Mouse (Mus musculus): ENCODE measurements around the gene Ackr4. TPM values are rescaled to one million over a fixed set of nuclear protein-coding genes. Genes with fewer than 3 reads are reported as not detected.

Ackr4 gene
- polyA plus RNA-seq, 1 experiment from 2014 or later: 0.80 TPM

- Histone ChIP-seq H3K4me3 (ENCODE audit: low read depth, low read length) (no peak overlapping the region), H3K9me3 (ENCODE audit: control insufficient read depth, low read length) (no peaks in the 10 kb centered on the region), H3K4me1 (replicated peaks; ENCODE audit: control insufficient read depth, insufficient read depth, low read length) (no peaks in the 10 kb centered on the region), H3K9ac (ENCODE audit: low read depth, low read length) (no peak overlapping the region), H3K27ac (ENCODE audit: low read depth, low read length) (no peak overlapping the region), H3K27me3 (replicated peaks; ENCODE audit: control insufficient read depth, insufficient read depth, low read length) (no peaks in the 10 kb centered on the region), H3K4me2 (no peak overlapping the region), H3K36me3 (ENCODE audit: control insufficient read depth, insufficient read depth, low read length) (peaks cover 33% of the 10 kb centered on the region)
- no peak for DNase-seq (ENCODE audit: low spot score)
- ATAC-seq (replicated peaks; ENCODE audit: low FRiP score): no peak
- WGBS: 87% methylated on average over 6 of the region's 6 CpGs
Observed at GRCm38 (mm10) chr9:104051028-104051427, 75.7 kb downstream of the Ackr4 start.

DNA sequence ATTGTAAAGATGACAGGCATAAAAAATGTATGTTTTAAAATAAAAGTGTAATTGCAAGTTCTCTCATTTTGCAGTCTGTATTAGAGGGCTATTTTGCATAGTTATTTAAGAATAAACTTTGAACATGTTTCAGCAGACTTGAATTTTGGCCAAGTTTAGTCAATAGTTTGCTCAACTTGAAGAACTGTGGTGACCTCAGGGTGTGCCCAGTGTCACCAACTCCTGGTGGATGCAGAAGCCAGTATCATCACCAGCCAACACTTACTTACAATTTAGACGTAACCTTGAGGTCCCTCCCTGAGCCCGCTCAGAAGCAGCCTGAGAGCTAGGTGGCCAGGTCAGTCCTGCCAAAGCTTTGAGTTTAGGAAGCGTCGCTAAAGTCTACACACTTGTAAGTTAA, 83.1 kb downstream of the Ackr4 start:
- H3K9me3 ChIP-seq (ENCODE audit: control insufficient read depth, low read length): no peaks in the 10 kb centered on the region
- WGBS: 85% methylated on average over 4 of the region's 4 CpGs
- H3K27ac ChIP-seq (ENCODE audit: low read depth, low read length): no peak overlapping the region
- H3K27me3 ChIP-seq (replicated peaks; ENCODE audit: control insufficient read depth, insufficient read depth, low read length): no peaks in the 10 kb centered on the region
- H3K9ac ChIP-seq (ENCODE audit: low read depth, low read length): no peak overlapping the region
- H3K4me1 ChIP-seq (replicated peaks; ENCODE audit: control insufficient read depth, insufficient read depth, low read length): no peaks in the 10 kb centered on the region
- H3K4me3 ChIP-seq (ENCODE audit: low read depth, low read length): no peak overlapping the region
- H3K36me3 ChIP-seq (ENCODE audit: control insufficient read depth, insufficient read depth, low read length): peaks cover 14% of the 10 kb centered on the region
- H3K4me2 ChIP-seq: no peak overlapping the region
- no peak for ATAC-seq (replicated peaks; ENCODE audit: low FRiP score)
- DNase-seq (ENCODE audit: low spot score): no peak

DNA sequence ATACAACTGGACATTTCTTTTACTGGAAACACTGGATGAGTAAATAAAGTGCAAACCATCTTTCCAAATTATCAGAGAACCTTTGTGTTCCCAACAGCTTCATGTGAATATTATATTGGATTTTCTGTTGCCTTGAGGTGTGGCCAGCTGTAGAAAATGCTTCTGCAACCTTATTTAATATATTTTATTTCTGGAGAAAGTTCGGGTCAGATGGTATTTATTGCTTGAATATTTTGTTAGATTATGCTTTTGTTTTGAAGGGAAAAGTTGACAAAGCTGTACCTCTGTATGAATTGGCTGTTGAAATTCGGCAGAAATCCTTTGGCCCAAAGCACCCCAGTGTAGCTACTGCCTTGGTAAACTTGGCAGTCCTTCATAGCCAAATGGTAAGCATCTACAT, 86.4 kb downstream of the Ackr4 start, which contains the start of gene Gm28305:
Gene Gm28305, plus strand, starts transcription at position 301 of the 400 bp plus-strand sequence.
- DNase-seq (ENCODE audit: low spot score) (no peak), ATAC-seq (replicated peaks; ENCODE audit: low FRiP score) (no peak)
- no peaks in the 10 kb centered on the region for H3K27me3 ChIP-seq (replicated peaks; ENCODE audit: control insufficient read depth, insufficient read depth, low read length)
- H3K4me3 ChIP-seq (ENCODE audit: low read depth, low read length): no peak within 1 kb of the TSS
- H3K4me1 ChIP-seq (replicated peaks; ENCODE audit: control insufficient read depth, insufficient read depth, low read length): no peaks in the 10 kb centered on the region
- H3K9ac ChIP-seq (ENCODE audit: low read depth, low read length): no peak within 1 kb of the TSS
- no peaks in the 10 kb centered on the region for H3K9me3 ChIP-seq (ENCODE audit: control insufficient read depth, low read length)
- no peak within 1 kb of the TSS for H3K4me2 ChIP-seq
- 59% methylated on average over 2 of the region's 2 CpGs for WGBS
- H3K36me3 ChIP-seq (ENCODE audit: control insufficient read depth, insufficient read depth, low read length): peaks cover 2% of the 10 kb centered on the region; the same call in 1 of the 2 replicates
- H3K27ac ChIP-seq (ENCODE audit: low read depth, low read length): no peak within 1 kb of the TSS

DNA sequence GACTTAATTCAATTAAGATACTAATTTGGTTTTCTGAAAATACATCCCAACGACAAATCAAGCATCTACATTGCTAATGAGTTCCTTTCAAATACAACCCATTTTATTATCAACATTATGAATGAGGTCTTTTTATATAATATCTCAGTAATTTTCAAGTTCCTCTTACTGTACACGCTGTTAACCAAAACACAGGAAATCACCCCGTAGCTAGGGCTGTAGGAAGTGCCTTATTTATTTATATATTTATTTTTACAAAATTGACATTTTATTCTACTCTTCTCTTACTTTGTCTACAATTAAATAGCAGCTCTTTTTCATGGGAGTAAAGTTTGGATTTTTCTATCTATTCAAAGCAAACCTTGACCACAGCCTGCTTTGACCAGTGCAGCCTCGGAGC, 87.0 kb downstream of the Ackr4 start:
- Histone ChIP-seq H3K36me3 (ENCODE audit: control insufficient read depth, insufficient read depth, low read length) (peaks cover 2% of the 10 kb centered on the region; the same call in 1 of the 2 replicates), H3K4me1 (replicated peaks; ENCODE audit: control insufficient read depth, insufficient read depth, low read length) (no peaks in the 10 kb centered on the region), H3K9ac (ENCODE audit: low read depth, low read length) (no peak overlapping the region), H3K4me2 (no peak overlapping the region), H3K27ac (ENCODE audit: low read depth, low read length) (no peak overlapping the region), H3K9me3 (ENCODE audit: control insufficient read depth, low read length) (no peaks in the 10 kb centered on the region), H3K27me3 (replicated peaks; ENCODE audit: control insufficient read depth, insufficient read depth, low read length) (no peaks in the 10 kb centered on the region), H3K4me3 (ENCODE audit: low read depth, low read length) (no peak overlapping the region)
- DNase-seq (ENCODE audit: low spot score): no peak
- WGBS: 67% methylated on average over 4 of the region's 4 CpGs
- ATAC-seq (replicated peaks; ENCODE audit: low FRiP score): no peak

- Histone ChIP-seq H3K27ac (ENCODE audit: low read depth, low read length) (no peak overlapping the region), H3K4me2 (no peak overlapping the region), H3K9ac (ENCODE audit: low read depth, low read length) (no peak overlapping the region), H3K36me3 (ENCODE audit: control insufficient read depth, insufficient read depth, low read length) (0 out of 2 replicates have a peak, but pooled peaks cover 2% of the 10 kb centered on the region), H3K27me3 (replicated peaks; ENCODE audit: control insufficient read depth, insufficient read depth, low read length) (no peaks in the 10 kb centered on the region), H3K9me3 (ENCODE audit: control insufficient read depth, low read length) (no peaks in the 10 kb centered on the region), H3K4me1 (replicated peaks; ENCODE audit: control insufficient read depth, insufficient read depth, low read length) (no peaks in the 10 kb centered on the region), H3K4me3 (ENCODE audit: low read depth, low read length) (no peak overlapping the region)
- 86% methylated on average over 21 of the region's 21 CpGs for WGBS
- ATAC-seq (replicated peaks; ENCODE audit: low FRiP score) (no peak), DNase-seq (ENCODE audit: low spot score) (no peak)
Observed at GRCm38 (mm10) chr9:104039031-104039695, 87.6 kb downstream of the Ackr4 start.

DNA sequence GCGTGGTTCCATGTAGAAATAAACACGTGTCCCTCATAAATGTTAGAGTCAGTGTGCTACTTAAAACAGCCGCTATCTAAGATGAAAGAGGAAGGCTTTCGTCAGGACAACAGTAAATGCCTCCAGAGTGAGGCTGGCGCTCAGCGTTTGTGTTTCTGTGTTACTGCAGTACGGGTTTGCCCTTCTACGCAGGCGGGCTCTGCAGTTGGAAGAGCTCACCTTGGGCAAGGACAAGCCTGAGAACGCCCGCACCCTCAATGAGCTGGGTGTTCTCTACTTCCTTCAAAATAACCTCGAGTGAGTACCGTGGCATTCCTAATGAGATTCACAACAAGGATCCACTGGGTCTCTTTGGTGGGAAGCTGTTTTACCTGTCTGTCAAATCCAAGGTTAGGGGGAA, 88.5 kb downstream of the Ackr4 start:
- no peak overlapping the region for H3K4me3 ChIP-seq (ENCODE audit: low read depth, low read length)
- H3K27ac ChIP-seq (ENCODE audit: low read depth, low read length): no peak overlapping the region
- no peaks in the 10 kb centered on the region for H3K9me3 ChIP-seq (ENCODE audit: control insufficient read depth, low read length)
- ATAC-seq (replicated peaks; ENCODE audit: low FRiP score) (no peak), DNase-seq (ENCODE audit: low spot score) (no peak)
- no peaks in the 10 kb centered on the region for H3K4me1 ChIP-seq (replicated peaks; ENCODE audit: control insufficient read depth, insufficient read depth, low read length)
- no peaks in the 10 kb centered on the region for H3K27me3 ChIP-seq (replicated peaks; ENCODE audit: control insufficient read depth, insufficient read depth, low read length)
- 84% methylated on average over 13 of the region's 13 CpGs for WGBS
- H3K36me3 ChIP-seq (ENCODE audit: control insufficient read depth, insufficient read depth, low read length): 0 out of 2 replicates have a peak, but pooled peaks cover 2% of the 10 kb centered on the region
- no peak overlapping the region for H3K4me2 ChIP-seq
- H3K9ac ChIP-seq (ENCODE audit: low read depth, low read length): no peak overlapping the region

DNA sequence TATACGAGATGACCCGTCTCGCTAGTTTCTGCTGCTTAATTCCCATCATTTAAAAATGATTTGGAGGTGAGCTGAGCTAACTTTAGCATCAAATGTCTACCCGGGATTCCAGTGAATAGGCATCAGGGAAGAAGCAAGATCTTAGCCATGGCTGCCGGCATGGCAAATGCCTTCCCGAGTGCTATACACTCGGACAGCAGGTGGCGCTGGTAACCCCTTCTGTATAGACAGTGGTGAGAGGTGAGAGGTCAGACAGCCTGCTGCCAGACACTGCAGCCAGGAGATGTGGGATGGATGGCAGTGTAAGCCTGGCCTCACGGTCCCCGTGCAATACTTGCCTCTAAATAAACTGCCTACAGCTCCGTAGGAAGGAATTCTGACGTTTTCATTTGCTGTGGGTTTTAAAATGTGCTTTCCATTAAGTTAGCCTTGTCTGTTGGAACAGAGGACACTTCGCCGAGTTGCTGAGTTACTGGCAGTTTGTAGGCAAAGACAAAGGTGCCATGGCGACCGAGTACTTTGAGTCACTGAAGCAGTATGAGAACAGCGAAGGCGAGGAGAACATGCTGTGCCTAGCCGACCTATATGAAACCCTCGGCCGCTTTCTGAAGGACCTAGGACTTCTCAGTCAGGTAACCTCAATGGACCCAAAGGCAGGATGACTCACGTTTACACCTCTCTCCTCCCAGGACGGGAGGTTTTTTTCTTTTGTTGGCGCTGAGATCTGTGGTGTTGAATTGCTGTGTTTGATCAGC, 91.3 kb downstream of the Ackr4 start:
- H3K9me3 ChIP-seq (ENCODE audit: control insufficient read depth, low read length): no peaks in the 10 kb centered on the region
- H3K27me3 ChIP-seq (replicated peaks; ENCODE audit: control insufficient read depth, insufficient read depth, low read length): no peaks in the 10 kb centered on the region
- no peaks in the 10 kb centered on the region for H3K4me1 ChIP-seq (replicated peaks; ENCODE audit: control insufficient read depth, insufficient read depth, low read length)
- H3K27ac ChIP-seq (ENCODE audit: low read depth, low read length): no peak overlapping the region
- peak; percentile 56 for DNase-seq (ENCODE audit: low spot score)
- H3K36me3 ChIP-seq (ENCODE audit: control insufficient read depth, insufficient read depth, low read length): peaks cover 2% of the 10 kb centered on the region; the same call in 1 of the 2 replicates
- peak overlapping the region; percentile 31; the same call in 1 of the 2 replicates for H3K4me2 ChIP-seq
- 48% methylated on average over 24 of the region's 24 CpGs for WGBS
- H3K4me3 ChIP-seq (ENCODE audit: low read depth, low read length): no peak overlapping the region
- peak; percentile 81 for ATAC-seq (replicated peaks; ENCODE audit: low FRiP score)
- H3K9ac ChIP-seq (ENCODE audit: low read depth, low read length): no peak overlapping the region

GRCm38 (mm10) chr9:104034718-104035117, 92.0 kb downstream of the Ackr4 start:
- Histone ChIP-seq H3K4me1 (replicated peaks; ENCODE audit: control insufficient read depth, insufficient read depth, low read length) (no peaks in the 10 kb centered on the region), H3K27ac (ENCODE audit: low read depth, low read length) (no peak overlapping the region), H3K4me2 (no peak overlapping the region; the same call in 1 of the 2 replicates), H3K4me3 (ENCODE audit: low read depth, low read length) (no peak overlapping the region), H3K9ac (ENCODE audit: low read depth, low read length) (no peak overlapping the region), H3K27me3 (replicated peaks; ENCODE audit: control insufficient read depth, insufficient read depth, low read length) (no peaks in the 10 kb centered on the region), H3K36me3 (ENCODE audit: control insufficient read depth, insufficient read depth, low read length) (peaks cover 2% of the 10 kb centered on the region; the same call in 1 of the 2 replicates), H3K9me3 (ENCODE audit: control insufficient read depth, low read length) (no peaks in the 10 kb centered on the region)
- ATAC-seq (replicated peaks; ENCODE audit: low FRiP score) (no peak), DNase-seq (ENCODE audit: low spot score) (no peak)
- 75% methylated on average over 6 of the region's 6 CpGs for WGBS

All from liver, embryonic 11.5 days (tissue).